Mouse (Mus musculus): ENCODE data around the gene Thsd4.

- TF ChIP-seq POLR2A (IDR thresholded peaks at IDR 0.05; ENCODE audit: insufficient read length, low read depth) (no peak), MAX (IDR thresholded peaks at IDR 0.05; ENCODE audit: low read depth) (no peak), MYOG (IDR thresholded peaks at IDR 0.05; ENCODE audit: control insufficient read depth in 1 of 3, insufficient read depth in 1 of 3, insufficient read length in 2 of 3, low read depth in 2 of 3) (no peak), POLR2AphosphoS2 (IDR thresholded peaks at IDR 0.05; ENCODE audit: insufficient read length, low read depth) (no peak), SRF (IDR thresholded peaks at IDR 0.05; ENCODE audit: control insufficient read depth, insufficient read length, low read depth) (no peak), USF1 (IDR thresholded peaks at IDR 0.05; ENCODE audit: low read depth) (no peak), TCF3 (IDR thresholded peaks at IDR 0.05; ENCODE audit: insufficient read length, low read depth) (no peak), E2F4 (IDR thresholded peaks at IDR 0.05; ENCODE audit: insufficient read depth) (no peak), REST (IDR thresholded peaks at IDR 0.05; ENCODE audit: insufficient read depth, insufficient read length) (no peak), TCF12 (IDR thresholded peaks at IDR 0.05; ENCODE audit: insufficient read depth, poor library complexity, severe bottlenecking) (no peak), CEBPB (IDR thresholded peaks at IDR 0.05; ENCODE audit: insufficient read depth, poor library complexity, severe bottlenecking) (no peak)
Observed at GRCm38 (mm10) chr9:60180936-60181335, 340.9 kb downstream of the Thsd4 start.

Measured in myocyte (in vitro differentiated cells).